Mouse (Mus musculus) testis, adult 2 months (tissue): Measurements from ENCODE around the gene Hps5. TPM values are rescaled to one million over a fixed set of nuclear protein-coding genes. Genes with fewer than 3 reads are reported as not detected.
"Not testable (repeated sequence)": the region's sequence is repeated elsewhere in the genome, so short reads cannot be mapped to it uniquely, and the experiment has no call there.

Source experiments
- H3K27ac ChIP-seq: fragments of 200-500 bp; 2 replicates; pipeline ENCODE4 v1.5.1; 2012; ENCODE audit warnings: low read depth, low read length; ENCODE audit not compliant: control insufficient read depth, insufficient read depth
- H3K27me3 ChIP-seq: fragments of 200-500 bp; 2 replicates; pipeline ENCODE4 v1.6.1; 2012; ENCODE audit warnings: mild to moderate bottlenecking, low read length, moderate library complexity; ENCODE audit not compliant: control insufficient read depth, insufficient read depth
- H3K36me3 ChIP-seq: fragments of 200-500 bp; 2 replicates; pipeline ENCODE4 v1.6.1; 2012; ENCODE audit warnings: mild to moderate bottlenecking, low read length; ENCODE audit not compliant: control insufficient read depth, insufficient read depth
- H3K4me1 ChIP-seq: fragments of 200-500 bp; 2 replicates; pipeline ENCODE4 v1.6.1; 2012; ENCODE audit warnings: low read length; ENCODE audit not compliant: control insufficient read depth, insufficient read depth
- H3K4me3 ChIP-seq: fragments of 200-500 bp; 2 replicates; pipeline ENCODE4 v1.5.1; 2012; ENCODE audit warnings: low read depth, mild to moderate bottlenecking, low read length, moderate library complexity, mixed read lengths; ENCODE audit not compliant: control insufficient read depth
- CTCF ChIP-seq: fragments of 200-500 bp; IDR thresholded peaks from 2 replicates; pipeline ENCODE4 v1.5.1; 2012; ENCODE audit warnings: low read depth, mild to moderate bottlenecking, inconsistent platforms, low read length, moderate library complexity; ENCODE audit not compliant: control insufficient read depth, insufficient read depth, insufficient replicate concordance
- POLR2A ChIP-seq: fragments of 200-500 bp; IDR thresholded peaks from 2 replicates; pipeline ENCODE4 v1.6.1; 2012; ENCODE audit warnings: low read depth, mild to moderate bottlenecking, inconsistent platforms, low read length, moderate library complexity; ENCODE audit not compliant: control insufficient read depth
- polyA plus RNA-seq: library from polyadenylated mRNA; depleted of rRNA; stranded (reverse); fragments of >200 nt; gene quantifications from 2 replicates; pipeline ENCODE4 v1.2.3, GENCODE M21; 2012

Hps5 gene
- polyA plus RNA-seq, 1 experiment = 16.5 TPM

DNA sequence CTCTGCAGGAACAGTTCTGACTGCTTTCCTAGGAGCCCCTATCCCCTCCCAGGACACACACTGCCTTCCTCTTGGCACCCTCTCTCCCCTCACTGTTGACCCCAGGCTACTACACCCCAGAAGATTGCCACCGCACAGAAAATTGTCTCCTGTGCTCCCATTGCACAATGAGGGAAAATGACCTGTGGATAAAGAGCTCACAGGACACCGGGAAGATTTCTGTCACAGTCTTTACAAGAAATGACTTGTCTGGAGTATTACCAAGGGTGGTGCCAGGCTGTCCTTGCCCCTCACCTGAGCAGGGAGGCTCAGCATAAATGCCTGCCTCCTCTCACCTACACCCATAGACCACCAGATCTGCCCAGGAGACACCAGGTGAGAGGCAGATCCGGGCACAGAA, 44.4 kb downstream of the Hps5 start, which contains the start of gene Saa2:
TSS of gene Saa2 (plus strand) at position 301 of the 400 bp plus-strand sequence.
- no peak for TF ChIP-seq POLR2A
- TF ChIP-seq CTCF = no peak
- Histone ChIP-seq H3K4me3 (no peak within 1 kb of the TSS), H3K27ac (no peak within 1 kb of the TSS), H3K27me3 (no peaks in the 10 kb centered on the region), H3K36me3 (no peaks in the 10 kb centered on the region), H3K4me1 (no peaks in the 10 kb centered on the region)

DNA sequence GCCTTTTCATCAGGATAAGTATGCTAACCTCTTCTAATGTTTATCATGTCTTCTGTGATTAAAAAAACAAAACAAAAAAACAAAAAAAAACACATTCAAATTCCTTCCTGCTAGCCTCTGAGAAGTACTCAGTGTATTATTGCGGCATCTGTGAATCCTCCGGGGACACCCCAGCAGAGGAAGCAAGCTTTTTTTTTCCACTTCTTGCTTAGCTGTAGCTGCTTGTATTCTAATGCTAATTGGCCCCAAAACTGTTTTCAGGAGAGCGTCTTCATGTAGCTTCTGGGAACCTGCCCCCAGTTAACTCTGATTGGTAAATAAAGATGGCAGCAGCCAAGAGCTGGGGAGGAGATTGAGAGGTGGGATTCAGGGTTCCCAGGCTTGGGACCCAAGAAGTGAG, 47.4 kb downstream of the Hps5 start:
- no peaks in the 10 kb centered on the region for H3K27me3 ChIP-seq
- H3K4me1 ChIP-seq = no peaks in the 10 kb centered on the region
- no peak for TF ChIP-seq POLR2A
- no peak for TF ChIP-seq CTCF
- no peak overlapping the region for H3K27ac ChIP-seq
- no peak overlapping the region for H3K4me3 ChIP-seq
- H3K36me3 ChIP-seq = no peaks in the 10 kb centered on the region

DNA sequence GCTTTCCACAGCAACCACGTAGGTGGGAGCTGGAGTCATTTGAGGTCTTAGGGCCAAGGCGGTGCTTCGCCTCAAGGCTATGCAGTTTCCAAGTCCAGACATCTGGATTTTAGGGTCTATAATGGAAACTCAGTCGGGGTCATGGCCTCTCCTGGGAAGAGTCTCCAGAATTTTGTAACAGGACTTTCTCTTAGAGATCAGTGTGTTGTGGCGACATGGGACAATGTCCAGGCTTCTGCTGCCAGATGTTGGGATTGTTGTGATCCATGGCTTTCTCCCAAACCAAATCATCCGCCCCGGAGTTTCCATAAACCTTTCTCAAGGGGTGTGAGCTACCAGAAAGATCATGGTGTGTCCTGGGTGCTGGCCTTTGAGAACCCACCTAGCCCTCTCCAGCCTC, 49.5 kb downstream of the Hps5 start:
- Histone ChIP-seq H3K4me1 (no peaks in the 10 kb centered on the region), H3K27ac (no peak overlapping the region), H3K4me3 (no peak overlapping the region), H3K27me3 (no peaks in the 10 kb centered on the region), H3K36me3 (no peaks in the 10 kb centered on the region)
- no peak for TF ChIP-seq CTCF

DNA sequence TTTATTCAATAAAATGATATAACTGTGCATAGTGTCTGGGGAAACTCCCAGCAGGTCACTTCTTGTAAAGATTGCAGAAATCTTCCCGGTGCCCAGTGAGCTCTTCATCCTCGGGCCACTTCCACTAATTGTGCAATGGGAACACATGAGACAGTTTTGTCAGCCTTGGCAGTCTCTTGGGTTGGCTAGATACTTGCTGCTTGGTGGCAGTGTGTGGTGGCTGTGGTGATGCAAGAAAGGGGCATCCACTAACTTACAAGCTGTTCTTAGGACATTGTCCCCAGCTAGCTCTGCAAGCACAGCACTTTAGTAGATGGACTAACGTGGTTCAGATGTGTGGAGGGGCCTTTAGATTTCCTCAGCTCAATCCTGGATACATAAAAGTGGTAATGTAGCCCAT, 50.0 kb downstream of the Hps5 start:
- H3K27ac ChIP-seq = no peak overlapping the region
- H3K4me3 ChIP-seq = no peak overlapping the region
- no peak for TF ChIP-seq POLR2A
- no peaks in the 10 kb centered on the region for H3K36me3 ChIP-seq
- H3K27me3 ChIP-seq = no peaks in the 10 kb centered on the region
- H3K4me1 ChIP-seq = no peaks in the 10 kb centered on the region

DNA sequence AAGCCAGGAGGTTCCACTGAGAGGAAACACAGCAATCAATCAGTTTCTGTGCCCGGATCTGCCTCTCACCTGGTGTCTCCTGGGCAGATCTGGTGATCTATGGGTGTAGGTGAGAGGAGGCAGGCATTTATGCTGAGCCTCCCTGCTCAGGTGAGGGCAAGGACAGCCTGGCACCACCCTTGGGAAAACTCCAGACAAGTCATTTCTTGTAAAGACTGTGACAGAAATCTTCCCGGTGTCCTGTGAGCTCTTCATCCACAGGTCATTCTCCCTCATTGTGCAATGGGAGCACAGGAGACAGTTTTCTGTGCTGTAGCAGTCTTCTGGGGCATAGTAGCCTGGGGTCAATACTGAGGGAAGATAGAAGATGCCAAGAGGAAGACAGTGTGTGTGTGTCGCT, 53.0 kb downstream of the Hps5 start, which contains the start of gene Saa1:
TSS of gene Saa1 (minus strand) at position 101 of the 400 bp plus-strand sequence.
- not testable (repeated sequence) for H3K36me3 ChIP-seq, H3K4me1 ChIP-seq, H3K27ac ChIP-seq, H3K4me3 ChIP-seq, H3K27me3 ChIP-seq

DNA sequence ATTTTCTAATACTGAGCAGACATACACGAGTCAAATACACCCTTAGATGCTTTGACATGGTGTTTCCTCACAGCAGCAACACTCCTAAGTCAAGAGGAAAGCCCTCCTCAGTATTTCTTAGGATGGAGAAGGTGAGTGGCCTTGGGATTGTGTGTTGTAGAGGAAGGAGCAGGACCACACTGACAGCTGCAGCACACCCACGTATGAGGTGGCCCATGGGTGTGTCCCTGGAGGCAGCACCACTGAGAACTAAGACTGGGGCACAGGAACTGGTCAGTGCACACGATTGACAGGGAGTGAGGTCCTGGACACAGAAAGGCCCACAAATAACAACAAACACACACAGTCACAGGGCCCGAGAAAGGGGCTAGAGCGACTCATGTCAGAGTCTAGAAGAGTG, 55.8 kb downstream of the Hps5 start:
- H3K27ac ChIP-seq = not testable (repeated sequence)

DNA sequence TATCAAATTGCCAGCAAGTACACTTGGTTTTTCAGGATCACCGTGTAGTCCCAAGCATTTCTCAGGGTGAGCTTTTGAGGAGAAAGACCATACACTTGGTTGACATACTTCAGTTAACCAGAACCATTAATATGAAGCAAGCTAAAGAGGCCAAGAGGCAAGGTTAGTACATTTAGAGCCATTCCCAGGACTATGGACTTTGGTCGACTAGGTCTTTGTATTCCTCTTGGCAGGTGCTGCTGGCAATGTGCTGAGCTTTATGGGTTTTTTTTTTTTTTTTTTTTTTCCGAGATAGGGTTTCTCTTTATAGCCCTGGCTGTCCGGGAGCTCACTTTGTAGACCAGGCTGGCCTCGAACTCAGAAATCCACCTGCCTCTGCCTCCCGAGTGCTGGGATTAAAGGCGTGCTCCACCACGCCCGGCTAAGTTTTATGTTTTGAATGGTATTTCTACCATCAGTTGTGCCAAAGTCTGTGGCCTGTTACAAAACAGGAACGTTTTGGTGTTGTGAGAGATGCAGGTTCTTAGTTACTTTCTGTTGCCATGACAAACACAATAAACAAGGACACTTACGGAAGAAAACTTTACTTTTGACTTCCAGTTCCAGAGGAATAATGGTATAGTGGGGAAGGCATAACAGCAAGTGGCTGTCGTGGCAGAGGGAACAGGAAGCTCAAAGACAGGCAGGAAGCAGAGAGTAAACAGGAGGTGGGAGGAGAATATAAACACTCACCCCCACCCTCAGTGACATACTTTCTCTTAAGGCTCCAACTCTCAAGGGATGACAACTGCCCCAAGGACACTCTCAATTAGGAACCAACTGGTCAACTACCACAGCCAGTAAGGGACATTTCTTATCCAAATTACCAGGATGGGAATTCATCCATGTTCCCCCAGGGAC, 57.1 kb downstream of the Hps5 start:
- Histone ChIP-seq H3K27me3 (no peaks in the 10 kb centered on the region), H3K4me1 (no peaks in the 10 kb centered on the region)
- TF ChIP-seq CTCF (no peak), POLR2A (no peak)

More for the DNA sequence above, 55.8 kb downstream of the Hps5 start:
- not testable (repeated sequence) for H3K4me1 ChIP-seq, H3K27me3 ChIP-seq, H3K36me3 ChIP-seq, H3K4me3 ChIP-seq

GRCm38 (mm10) chr7:46734983-46735382, 60.9 kb downstream of the Hps5 start:
- no peak overlapping the region for H3K4me3 ChIP-seq
- H3K27me3 ChIP-seq = no peaks in the 10 kb centered on the region
- TF ChIP-seq CTCF (no peak), POLR2A (no peak)
- no peaks in the 10 kb centered on the region for H3K36me3 ChIP-seq
- H3K27ac ChIP-seq = no peak overlapping the region
- H3K4me1 ChIP-seq = no peaks in the 10 kb centered on the region; the same call in 1 of the 2 replicates

More for the DNA sequence above, 57.1 kb downstream of the Hps5 start:
- Histone ChIP-seq H3K36me3 (no peaks in the 10 kb centered on the region), H3K4me3 (no peak overlapping the region), H3K27ac (no peak overlapping the region)
